Mouse (Mus musculus) kidney, postnatal 36 days (tissue): ENCODE data around the gene Parn.
A peak's percentile ranks its signal among the peaks of the same experiment; 100 is the strongest.
"Not testable (repeated sequence)": the region's sequence is repeated elsewhere in the genome, so short reads cannot be mapped to it uniquely, and the experiment has no call there.

Experiments used
- DNase-seq, 2 experiments: peaks; one replicate each; pipeline ENCODE4 v3.0.0; 2021 to 2022; ENCODE audit warnings: mixed read lengths in 2 of 2

The Parn gene

GRCm38 (mm10) chr16:13667878-13668343 lies at the start of gene Parn:
Gene Parn, minus strand, starts transcription at chr16:13668170.
- DNase-seq = peak; percentile 94 to 97

GRCm38 (mm10) chr16:13716821-13717553 lies 49.0 kb upstream of the Parn start:
- no peak for DNase-seq

GRCm38 (mm10) chr16:13714910-13715309 lies 46.9 kb upstream of the Parn start:
- DNase-seq = no peak

- DNase-seq = no peak
Measured at GRCm38 (mm10) chr16:13704676-13705075, 36.7 kb upstream of the Parn start.

- DNase-seq = peak; percentile 5 to 29
Measured at GRCm38 (mm10) chr16:13702184-13702583, 34.2 kb upstream of the Parn start.

- DNase-seq = no peak
Measured at GRCm38 (mm10) chr16:13698998-13699397, 31.0 kb upstream of the Parn start.

GRCm38 (mm10) chr16:13678601-13679319 lies 10.8 kb upstream of the Parn start:
- DNase-seq = peak in 1 of 2 experiments; percentile 29

GRCm38 (mm10) chr16:13674511-13674910 lies 6.5 kb upstream of the Parn start:
- no peak for DNase-seq

GRCm38 (mm10) chr16:13673114-13673513 lies 5.1 kb upstream of the Parn start:
- DNase-seq = no peak

GRCm38 (mm10) chr16:13672386-13672898 lies 4.5 kb upstream of the Parn start:
- peak; percentile 78 to 83 for DNase-seq

- peak; percentile 94 to 95 for DNase-seq
Measured at GRCm38 (mm10) chr16:13671685-13672385, 3.9 kb upstream of the Parn start, which contains the start of the genes Bfar and 3110001I22Rik. Gene Bfar, plus strand, starts transcription at chr16:13671858. Gene 3110001I22Rik, plus strand, starts transcription at chr16:13671929.

GRCm38 (mm10) chr16:13670896-13671295 lies 2.9 kb upstream of the Parn start:
- not testable (repeated sequence) for DNase-seq

- DNase-seq = no peak
Measured at GRCm38 (mm10) chr16:13669282-13669681, 1.3 kb upstream of the Parn start.

- DNase-seq = no peak
Measured at GRCm38 (mm10) chr16:13668402-13669108, 585 bp upstream of the Parn start.

GRCm38 (mm10) chr16:13660736-13661135 lies 7.2 kb downstream of the Parn start:
- no peak for DNase-seq

GRCm38 (mm10) chr16:13658886-13659285 lies 9.1 kb downstream of the Parn start:
- no peak for DNase-seq

- no peak for DNase-seq
Measured at GRCm38 (mm10) chr16:13645930-13646329, 22.0 kb downstream of the Parn start.

- no peak for DNase-seq
Measured at GRCm38 (mm10) chr16:13644474-13644873, 23.5 kb downstream of the Parn start.

- DNase-seq = peak in 1 of 2 experiments; percentile 41
Measured at GRCm38 (mm10) chr16:13640064-13640463, 27.9 kb downstream of the Parn start.

- DNase-seq = no peak
Measured at GRCm38 (mm10) chr16:13639508-13639907, 28.5 kb downstream of the Parn start.

GRCm38 (mm10) chr16:13638198-13638597 lies 29.8 kb downstream of the Parn start:
- DNase-seq = not testable (repeated sequence)

GRCm38 (mm10) chr16:13628345-13628744 lies 39.6 kb downstream of the Parn start:
- peak in 1 of 2 experiments; percentile 5 for DNase-seq
